Mouse (Mus musculus) cerebellum, adult (tissue): ENCODE measurements around the gene Gjd3.
A peak's percentile ranks its signal among the peaks of the same experiment; 100 is the strongest.
"Not testable (repeated sequence)": the region's sequence is repeated elsewhere in the genome, so short reads cannot be mapped to it uniquely, and the experiment has no call there.

Experiments
- ATAC-seq: cut with Nextera tagmentation; 2 replicates; pipeline ENCODE4 v1.9.2; 2017; ENCODE audit warnings: mild to moderate bottlenecking, moderate library complexity, mixed read lengths; ENCODE audit not compliant: insufficient number of reproducible peaks, low FRiP score, low TSS enrichment

Gene Gjd3

DNA sequence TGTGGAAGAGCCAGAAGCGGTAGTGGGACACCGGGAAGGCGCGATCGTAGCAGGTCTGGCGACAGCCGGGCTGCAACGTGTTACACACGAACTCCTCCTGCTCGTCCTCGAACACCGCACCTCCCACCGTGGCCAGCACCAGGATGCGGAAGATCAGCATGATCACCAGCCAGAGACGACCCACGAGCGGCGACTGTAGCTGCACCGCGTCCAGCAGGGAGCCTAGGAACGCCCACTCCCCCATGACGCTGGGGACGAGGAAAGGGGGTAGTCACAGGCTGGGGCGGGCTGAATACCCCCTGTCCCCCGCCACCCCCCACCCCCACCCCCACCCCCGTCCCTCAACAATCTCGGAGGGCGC, at the start of gene Gjd3:
TSS of gene Gjd3 (minus strand) at position 244 of the 361 bp plus-strand sequence.
- no peak for ATAC-seq

DNA sequence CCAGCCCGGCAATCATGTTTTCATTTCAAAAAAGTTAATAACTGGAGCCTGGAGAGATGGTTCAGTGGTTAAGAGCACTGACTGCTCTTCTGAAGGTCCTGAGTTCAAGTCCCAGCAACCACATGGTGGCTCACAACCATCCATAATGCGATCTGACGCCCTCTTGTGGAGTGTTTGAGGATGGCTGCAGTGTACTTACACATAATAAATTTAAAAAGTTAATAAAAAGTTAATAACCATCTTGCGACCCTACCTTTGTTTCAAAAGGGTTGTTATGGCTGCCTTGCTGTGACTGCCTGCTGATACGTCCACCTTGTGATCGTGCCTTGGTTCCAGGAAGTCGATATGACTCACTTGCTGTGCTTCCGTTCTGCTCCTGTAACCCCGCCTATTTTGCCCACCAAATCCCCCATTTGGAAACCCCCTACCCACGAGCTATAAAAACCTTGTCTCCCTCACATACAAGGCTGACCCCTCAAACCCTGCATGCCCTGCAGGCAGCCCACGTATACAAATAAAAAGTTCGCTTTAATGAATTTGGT, 44.2 kb upstream of the Gjd3 start:
- no peak for ATAC-seq

DNA sequence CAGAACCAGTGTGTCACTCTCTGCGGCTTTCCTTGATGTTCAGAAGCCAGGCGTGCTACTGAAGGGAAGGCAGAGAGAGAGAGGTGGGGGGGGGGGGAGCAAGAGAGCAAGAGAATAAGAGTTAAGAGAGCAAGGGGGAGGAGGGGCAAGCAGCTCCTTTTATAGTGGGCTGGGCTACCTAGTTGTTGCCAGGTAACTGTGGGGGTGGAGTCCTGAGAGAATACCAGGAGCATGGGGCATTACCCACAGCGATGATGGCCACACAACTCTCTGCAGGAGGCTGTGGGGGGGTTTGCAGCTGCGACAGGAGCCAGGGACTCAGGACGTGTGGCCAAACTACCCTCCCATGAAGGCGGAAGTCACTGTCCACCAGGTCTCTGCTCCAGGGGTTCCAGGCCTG, 43.1 kb upstream of the Gjd3 start:
- no peak for ATAC-seq

DNA sequence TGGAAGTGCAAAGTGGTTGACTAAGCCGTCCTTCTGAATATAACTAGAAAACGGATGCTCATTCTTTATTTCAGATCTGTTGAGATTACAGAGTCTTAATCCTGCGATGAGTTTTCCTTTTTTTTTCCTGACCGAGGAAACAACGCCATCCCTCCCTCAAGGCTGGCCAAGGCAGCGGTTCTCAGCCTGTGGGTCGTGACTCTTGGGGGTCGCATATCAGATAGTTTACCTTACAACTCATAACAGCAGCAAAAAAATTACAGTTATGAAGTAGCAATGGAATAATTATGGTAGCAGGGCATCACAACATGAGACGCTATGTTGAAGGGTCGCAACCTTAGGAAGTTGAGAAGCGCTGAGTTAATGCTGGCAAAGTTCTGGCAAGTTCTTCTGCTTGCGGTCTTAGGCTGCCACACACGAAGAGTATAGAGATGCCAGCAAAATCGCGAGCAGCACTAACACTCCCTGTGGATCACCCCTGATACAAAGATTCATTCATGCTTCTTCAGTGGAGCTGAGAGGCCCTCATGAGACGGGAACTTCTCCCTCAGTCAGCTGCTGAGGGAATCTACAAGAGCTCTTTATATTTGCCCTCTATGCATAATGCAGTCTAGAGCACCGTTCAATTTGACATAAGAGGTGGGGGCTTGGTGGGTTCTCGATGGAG, 41.8 kb upstream of the Gjd3 start:
- ATAC-seq, result peak; percentile 23; the same call in 1 of the 2 replicates

DNA sequence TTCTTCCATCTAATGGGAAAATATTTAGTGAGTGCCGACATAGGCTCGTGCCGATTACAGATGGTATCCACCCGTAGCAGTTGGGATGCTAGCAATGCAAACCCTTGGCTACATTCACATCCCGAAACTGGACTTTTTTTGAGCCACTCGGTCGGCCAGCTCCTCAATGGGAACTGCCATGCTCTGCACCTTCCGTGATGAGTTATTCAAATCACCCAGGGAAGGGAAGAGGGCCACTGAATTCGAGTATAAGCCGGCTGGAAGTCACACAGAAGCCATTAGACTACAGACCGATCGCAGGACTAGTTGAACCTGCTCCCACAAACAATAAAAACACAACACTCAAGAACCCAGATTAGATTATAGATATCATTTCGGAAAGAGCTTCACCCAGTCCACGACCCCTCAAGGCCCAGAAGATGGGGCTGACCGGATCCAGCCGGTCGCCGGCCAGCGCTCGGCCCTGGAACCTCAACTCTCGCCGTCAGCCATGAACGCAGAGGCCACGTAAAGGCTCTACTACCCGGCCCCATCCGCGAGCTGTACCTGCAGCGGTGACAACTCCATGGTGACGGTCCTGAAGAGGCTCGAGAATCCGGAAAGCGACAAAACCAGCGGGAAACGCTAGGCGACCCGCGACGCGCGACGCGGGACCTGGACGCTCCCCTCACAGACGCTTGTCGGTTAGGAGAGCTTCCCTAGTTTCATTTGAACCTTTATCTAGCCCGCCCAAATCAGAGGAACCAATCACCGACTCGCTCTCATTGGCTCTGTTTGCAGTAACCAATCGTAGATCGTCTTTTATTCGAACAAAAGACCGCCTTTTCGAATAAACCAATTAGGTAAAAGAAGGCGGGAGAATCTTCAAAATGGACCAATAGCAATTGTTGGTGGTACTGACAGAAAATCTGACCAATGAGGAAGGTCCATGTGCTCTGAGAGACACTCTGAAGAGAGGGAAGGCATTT, 41.0 kb upstream of the Gjd3 start, which contains the start of gene Top2a:
TSS of gene Top2a (minus strand) at position 690 of the 968 bp plus-strand sequence.
- ATAC-seq, result peak; percentile 100

DNA sequence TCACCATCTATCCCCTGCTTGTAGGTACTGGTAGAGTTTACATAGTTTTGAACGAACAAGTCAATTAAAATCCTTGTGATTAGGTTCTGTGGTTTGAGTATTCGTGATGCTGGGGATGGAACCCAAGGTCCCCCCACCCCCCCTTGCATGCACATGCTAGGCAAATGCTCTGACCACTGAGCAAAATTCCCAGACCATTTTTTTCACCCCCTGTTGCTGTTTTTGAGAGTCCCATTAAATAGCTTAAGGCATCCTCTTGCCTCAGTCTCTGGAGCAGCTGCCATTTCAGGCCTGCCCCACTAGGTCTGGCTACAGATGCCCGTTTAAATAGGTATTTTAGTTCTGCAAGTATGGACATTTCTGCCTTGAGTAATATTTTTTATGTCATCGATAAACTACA, 40.3 kb upstream of the Gjd3 start:
- ATAC-seq, result no peak

DNA sequence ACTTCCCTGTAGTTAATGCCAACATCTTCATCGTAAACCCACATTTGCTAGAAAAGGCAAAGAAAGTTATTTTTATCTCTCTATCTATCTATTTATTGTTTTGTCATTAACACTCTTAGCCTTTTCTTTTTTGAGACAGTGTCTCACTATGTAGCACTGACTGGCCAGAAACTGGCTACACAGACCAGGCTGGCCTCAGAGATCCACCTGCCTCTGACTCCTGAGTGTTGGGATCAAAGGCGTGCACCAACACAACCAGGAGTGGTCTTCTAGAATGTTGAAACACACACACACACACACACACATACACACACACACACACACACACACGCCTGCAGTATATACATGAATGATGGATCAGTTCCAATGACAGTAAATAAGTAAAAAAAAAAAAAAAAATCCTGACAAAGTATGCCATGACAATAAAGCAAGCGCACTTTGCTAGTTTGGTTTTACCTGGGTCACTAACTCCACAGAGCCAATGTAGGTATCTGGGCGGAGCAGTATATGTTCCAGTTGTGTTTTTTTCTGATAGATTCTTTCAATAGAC, 39.6 kb upstream of the Gjd3 start:
- no peak for ATAC-seq

DNA sequence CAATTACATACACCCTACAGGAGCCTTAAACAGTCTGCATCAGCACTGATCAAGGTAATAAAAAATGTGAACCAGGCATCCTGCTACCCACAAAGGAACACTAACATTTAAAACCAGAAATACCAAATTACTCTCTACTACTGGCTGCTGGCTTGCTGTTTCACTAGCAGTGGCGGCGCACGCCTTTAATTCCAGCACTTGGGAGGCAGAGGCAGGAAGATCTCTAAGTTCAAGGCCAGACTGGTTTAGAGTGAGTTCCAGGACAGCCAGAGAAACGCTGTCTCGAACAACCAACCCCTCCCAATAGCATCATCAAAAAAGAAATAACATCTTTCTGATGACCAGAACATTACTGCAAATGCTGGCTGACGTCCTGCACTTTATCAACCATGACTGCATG, 37.0 kb upstream of the Gjd3 start:
- no peak for ATAC-seq

DNA sequence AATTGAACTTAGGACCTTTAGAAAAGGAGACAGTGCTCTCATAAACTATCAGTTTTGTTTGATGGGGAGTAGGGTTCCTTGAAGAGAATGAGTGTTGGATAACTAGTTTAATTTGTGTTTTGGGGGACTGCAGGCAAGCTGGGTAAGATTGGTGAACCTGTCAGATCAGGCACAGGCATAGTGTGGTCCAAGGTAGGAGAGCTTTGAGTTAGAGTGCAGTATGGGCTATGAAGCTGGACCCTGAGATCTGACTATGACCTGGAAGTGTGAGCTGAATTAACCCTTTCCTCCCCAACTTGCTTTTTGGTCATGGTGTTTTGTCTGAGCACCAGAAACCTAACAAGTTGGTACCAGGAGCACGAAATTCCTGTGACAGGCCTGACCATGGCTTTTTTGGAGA, 31.0 kb upstream of the Gjd3 start:
- ATAC-seq, result no peak

DNA sequence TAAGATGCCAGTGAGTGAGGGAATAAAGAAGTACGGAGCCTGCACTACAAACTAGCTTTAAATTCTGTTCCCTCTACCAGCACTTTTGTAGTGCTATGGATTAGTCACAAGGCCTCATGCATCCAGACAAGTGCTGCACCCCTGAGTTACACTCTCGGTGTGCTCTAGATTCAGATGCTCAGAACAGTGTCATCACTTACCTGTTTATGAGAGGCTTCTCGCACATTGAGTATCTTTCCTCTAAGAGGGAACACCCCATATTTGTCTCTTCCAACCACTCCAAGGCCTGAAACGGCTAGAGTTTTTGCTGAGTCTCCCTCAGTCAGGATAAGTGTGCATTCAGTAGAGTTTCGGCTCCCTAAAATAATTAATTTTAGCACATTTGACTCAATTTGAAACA, 27.9 kb upstream of the Gjd3 start:
- ATAC-seq, result no peak

DNA sequence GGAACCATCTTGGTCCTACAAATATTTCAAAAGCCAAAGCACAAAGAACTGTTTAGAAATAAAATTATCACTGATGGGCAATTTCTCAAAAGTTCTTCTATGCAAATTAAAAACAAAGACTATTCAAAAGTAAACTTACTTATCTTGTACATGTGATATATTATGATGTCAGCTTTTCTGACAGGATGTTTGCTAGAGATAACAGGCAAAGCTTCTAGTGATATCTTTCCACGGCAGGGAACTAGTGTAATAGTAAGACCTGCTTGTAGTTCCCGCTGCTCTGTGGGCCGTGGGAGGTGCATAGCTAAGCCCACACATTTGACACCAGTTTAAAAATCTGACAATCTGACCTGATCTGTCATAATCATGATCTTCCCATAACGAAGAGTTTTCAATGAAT, 27.3 kb upstream of the Gjd3 start:
- no peak for ATAC-seq

DNA sequence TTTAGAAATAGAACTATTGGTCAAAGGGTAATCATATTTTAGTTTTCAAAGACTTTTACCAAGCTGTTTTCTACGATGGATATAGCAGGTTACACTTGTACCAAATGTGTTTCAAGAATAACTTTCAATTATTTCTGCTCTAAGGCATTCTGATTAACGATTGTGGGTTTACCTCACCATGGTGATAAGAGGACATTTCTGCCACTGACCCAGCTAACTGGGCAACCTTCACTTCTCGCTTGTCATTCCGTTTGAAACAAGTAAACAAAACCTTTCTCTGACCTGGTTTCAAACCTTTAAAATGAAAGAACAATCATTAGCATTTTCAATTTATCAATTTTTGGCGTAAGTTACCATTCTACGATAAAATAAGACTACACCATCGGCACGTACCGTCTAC, 24.0 kb upstream of the Gjd3 start:
- no peak for ATAC-seq

DNA sequence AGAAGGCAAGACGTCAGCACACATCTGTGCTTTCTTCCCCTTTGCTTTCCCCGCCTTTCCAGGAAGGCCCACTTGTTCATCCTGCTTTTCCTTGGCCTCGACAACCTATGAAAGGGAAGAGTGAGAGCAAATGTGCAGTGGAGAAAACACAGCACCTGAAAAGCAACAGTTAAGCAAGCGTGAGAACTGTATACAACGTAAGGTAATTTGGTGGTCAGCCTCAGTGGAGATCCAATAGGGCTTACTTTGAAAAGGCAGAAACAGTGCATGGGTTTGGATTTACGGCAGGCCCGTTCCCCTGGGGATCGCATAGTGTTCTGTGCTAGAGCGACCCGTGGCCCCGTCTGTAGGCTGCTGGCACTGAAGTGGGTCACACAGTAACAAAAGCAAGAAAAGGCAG, 16.4 kb upstream of the Gjd3 start:
- no peak for ATAC-seq

DNA sequence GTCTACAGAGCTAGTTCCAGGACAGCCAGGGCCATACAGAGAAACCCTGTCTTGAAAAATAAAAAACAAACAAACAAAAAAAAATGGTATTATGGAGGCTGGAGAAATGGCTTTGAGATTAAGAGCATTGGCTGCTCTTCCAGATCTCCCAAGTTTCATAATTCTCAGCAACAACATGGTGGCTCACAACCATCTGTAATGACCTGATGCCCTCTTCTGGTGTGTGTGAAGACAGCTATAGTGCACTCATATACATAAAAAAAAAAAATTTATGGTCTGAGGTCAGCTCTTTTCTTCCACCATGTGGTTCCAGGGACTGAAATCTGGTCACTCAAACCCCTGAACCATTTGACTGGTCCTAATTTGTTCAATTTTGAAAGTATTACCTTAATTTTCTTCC, 16.0 kb upstream of the Gjd3 start:
- no peak for ATAC-seq

DNA sequence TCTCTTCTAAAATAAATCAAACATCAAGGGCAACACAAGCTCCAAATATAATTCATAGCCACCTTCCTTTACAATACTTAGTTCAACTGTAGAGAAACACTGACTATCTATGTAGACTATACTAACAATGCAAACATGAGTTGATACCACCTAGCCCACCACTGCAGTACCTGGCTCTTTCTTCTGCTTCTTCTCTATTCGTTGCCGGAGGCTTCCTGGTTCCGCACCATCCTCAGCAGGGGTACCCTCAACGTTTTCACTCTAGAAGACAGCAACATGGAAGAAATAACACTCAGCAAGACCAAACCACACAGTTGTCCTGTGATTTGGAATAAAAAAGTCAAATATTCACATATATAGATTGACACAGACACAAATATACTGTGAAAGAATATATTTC, 14.8 kb upstream of the Gjd3 start:
- no peak for ATAC-seq

DNA sequence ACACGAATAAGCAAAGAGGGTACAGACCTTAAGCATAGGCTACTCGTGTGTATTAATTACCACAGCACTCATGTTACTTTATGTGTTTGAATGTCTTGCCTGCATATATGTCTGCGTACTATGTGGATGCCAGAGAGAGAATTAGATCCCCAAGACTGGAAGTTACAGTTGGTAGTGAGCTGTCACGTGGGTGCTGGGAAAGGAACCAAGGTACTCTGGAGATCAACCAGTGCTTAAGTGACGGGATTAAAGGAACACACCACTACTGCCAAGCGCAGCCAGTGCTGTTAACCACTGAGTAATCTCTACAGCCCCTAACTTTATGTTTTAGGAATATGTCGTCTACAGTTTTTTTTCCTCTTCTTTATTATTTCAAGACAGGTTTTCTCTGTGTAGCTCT, 13.2 kb upstream of the Gjd3 start:
- ATAC-seq, result no peak

DNA sequence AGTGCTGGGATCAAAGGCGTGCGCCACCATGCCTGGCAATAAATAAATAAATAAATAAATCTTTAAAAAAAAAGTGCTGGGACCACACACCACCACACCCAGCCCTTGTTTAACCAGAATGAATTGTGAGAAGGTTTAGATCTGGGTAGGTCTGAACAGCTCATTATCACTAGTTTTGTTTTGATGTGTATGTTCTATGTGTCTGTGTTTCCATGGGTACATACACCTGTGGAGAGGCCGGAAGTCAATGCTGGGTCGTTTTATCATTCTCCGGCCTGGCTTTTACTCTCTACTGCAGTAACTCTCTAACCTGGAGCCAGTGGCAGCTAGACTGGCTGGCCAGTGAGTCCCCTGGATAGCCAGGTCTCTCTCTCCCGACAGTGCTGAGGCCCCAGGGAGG, 8.1 kb upstream of the Gjd3 start:
- ATAC-seq, result no peak

DNA sequence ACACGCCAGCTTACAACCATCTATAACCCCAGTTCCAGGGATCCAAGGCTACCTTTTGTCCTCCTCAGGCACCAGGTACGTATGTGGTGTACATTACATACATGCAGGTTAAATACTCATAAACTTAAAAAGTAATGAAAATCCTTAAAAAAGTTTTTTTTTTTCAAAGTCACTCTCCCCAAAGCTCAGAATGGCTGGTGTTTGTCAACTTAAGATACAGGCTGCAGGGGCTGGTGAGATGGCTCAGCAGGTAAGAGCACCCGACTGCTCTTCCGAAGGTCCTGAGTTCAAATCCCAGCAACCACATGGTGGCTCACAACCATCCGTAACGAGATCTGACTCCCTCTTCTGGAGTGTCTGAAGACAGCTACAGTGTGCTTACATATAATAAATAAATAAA, 5.4 kb upstream of the Gjd3 start:
- ATAC-seq, result not testable (repeated sequence)

DNA sequence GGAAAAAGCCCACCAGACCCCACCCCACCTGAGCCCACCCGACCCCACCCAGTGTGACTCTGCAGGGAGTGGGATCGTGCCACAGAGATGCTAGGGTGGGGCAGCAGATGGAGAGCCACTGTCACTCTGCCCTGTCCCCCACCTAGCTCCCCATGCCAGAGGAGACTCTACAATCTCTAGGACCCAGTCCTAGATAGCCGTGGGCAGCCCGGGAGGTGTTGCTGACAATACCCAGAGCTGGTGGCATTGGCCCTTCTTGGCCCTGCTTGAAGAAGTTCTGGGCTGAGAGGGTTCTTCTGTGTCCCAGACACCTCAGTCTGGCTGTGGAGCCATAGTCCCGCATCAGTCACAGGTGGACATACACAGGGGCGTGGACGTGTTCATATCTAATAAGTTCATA, 2.7 kb upstream of the Gjd3 start:
- no peak for ATAC-seq

DNA sequence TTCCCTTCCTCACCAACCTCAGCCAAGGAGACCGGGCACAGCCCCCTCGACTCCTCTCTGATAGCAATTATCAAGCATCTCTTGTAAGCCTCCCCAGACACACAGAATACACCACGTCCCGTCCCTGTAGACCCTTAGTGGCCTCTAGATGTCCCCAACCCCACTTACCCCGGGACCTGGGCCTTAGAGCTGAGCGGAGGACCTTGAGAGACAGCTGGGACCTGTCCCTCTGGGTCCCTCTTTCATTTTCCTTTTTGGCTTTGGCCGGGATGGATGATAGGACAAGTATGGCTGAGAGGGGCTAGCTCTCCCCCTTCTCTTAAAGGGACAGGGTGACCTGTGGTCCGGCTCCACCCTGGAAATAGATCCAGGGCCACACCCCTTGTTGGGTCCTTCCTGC, 735 bp upstream of the Gjd3 start:
- no peak for ATAC-seq
